Mouse (Mus musculus): ENCODE measurements around the gene Ankrd33b.

Gene Ankrd33b

DNA sequence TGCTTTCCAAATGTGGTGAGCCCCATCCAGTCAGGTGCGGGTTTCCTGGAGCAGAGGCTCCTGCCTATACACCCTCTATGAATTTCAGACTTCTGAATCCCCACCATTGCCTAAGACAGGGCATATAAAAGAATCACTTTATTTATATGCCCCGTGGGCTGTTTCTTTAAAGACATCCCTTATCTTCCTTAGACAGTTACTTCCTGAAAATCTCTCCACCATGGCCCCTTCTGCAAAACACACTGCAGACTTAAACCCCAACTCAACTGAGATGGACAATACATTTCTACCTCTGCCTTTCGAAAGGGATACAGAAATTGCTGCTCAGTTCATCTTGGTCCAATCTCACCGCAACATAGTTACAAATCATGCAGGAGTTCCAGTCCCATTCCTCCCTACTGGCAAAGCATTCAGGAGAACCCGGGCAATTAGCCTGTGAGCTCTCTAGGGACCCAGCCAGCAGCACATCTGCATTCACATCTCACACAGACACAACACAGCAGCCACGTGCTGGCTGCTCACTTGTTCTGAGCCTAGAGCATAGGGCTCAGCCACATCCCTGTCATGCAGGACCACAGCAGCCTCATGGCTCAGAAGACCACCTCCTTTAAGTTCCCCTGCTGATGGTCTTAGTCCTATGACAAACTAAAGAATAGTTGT lies 68.1 kb downstream of the Ankrd33b start:
- no peak for DNase-seq

DNA sequence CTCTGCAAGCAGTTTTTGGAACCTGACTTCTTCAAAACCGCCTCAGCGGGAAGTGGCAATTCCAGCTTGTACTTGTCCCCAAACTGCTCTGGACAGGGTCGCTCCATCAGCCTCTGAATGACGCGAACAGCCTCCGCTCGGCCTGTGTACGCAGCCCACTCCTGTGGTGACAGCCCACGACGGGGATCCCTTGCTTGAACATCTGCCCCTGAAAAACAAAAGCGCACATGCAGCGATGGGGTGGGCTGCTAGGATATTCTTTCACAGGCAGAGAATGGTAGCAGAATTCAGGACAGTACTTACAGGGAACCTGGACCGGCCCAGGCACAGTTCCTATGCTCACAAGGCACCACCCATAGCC lies 69.8 kb downstream of the Ankrd33b start:
- no peak for DNase-seq

DNA sequence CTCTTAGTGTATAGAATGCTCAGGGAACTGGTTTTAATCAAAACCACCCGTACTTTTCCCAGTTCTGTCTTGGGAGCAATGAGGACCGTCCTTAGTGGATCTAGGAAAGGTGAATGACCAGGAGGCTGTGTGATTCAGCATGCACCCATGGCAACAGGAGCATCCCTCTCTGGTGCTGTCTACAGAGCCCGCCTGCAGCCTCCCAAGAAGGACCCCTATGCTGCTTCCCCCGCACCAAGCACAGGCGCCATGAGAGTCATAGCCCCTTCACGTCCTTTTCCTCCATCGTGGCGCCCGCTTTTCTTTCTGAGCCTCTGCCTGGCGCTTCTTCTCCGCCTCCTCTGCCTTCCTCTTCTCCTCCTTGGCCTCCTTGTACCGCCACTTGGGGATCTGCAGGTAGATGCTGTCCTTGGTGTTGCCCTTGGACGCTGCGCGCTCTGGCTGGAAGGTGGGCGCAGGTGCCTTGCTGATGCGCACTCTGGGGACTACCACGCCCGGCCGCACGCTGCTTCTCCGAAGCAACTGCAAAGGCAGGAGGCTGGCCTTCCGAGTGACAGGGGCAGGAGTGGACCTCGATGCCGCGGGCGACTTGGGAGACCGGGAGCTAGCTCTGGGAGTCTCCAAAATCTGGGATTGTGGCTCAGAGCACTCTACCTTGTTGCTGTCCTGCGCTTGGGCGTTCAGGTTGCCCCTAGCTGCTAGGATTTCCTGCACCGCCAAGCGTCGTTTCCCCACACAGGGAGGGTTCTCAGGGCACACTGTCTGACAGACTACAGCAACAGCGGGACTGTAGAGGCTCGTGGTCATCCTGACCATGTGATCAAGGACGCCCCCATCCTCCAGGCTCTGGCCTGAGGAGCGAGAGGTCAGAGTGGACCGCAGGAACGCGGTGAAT lies 70.4 kb downstream of the Ankrd33b start:
- DNase-seq, result no peak

DNA sequence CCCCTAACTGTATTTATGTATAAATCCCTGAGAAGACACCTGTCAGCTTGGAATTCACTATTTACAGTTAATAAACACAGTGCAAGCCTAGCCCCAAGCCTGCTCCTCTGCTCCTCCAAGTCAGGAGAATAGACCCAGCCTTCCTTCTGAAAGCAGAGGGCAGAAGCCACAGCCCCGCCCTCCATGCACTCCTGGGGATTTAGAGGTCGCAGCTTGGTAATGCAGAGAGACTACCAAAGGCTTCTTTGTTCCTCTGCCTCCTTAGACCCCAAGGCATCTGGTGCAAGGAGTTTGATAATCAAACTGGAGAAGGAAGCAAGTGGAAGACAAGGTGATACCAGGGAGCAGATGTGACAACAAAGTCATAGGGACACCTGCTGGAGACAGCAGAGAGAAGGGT lies 73.2 kb downstream of the Ankrd33b start:
- no peak for DNase-seq

GRCm38 (mm10) chr15:31292627-31293026 lies 74.9 kb downstream of the Ankrd33b start:
- DNase-seq, result no peak

GRCm38 (mm10) chr15:31285695-31286094 lies 81.8 kb downstream of the Ankrd33b start:
- no peak for DNase-seq

DNA sequence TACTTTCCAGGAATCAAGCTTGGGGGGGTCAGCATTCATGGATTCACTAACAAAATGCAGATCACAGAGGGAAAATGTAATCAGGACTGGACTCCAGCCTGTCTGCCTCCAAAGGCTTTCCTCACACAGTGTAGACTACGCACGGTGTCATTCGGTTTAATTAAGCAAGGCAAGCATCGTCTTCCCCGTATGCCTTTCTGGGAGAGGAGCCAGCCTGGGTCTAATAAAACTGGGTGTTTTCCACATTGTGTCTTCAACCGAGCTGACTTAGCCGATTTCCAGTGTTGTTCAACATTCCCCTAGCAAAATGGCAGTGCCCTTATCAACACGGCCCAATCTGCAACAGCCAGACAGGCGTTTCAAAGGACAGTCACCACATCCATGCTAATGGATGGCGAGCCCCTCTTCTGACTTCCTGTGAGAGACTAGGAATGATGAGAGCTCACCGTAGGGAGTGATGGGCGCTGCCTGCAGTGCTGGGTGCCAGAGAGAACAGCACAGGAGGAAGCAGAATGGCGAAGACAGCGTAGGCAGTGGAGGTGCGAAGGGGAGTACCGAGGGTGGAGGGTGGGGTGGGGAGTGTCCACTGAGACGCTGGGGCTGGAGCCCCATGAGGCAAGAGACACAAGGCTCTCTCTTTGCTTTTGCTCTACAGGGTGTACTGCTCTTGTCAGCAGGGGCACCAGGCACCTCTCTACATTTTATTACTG lies 82.4 kb downstream of the Ankrd33b start:
- DNase-seq, result peak; percentile 62

DNA sequence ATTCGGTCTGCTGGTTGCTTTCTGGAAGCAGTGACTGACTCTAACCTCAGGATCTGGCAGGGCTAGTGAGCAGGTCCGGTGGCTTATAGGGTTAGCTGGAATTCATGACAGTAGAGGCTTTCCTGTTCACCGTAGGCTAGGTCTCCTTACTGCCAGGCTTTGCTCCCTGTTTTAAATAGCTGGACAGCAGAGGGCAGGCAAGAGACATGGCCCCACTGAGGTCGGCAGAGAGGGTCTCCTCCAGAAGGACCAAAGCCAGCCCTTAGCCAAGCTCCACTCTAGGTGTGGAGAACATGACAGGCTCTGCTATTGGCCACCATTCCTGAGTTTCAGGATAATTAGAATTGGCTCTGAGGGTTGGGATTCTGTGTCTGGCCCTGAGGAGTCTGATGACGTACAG lies 83.4 kb downstream of the Ankrd33b start:
- no peak for DNase-seq

- no peak for DNase-seq
These were observed 85.2 kb downstream of the Ankrd33b start for GRCm38 (mm10) chr15:31282353-31282752.

- no peak for DNase-seq
These were observed 85.7 kb downstream of the Ankrd33b start for GRCm38 (mm10) chr15:31281830-31282229.

GRCm38 (mm10) chr15:31280683-31281082 lies 86.8 kb downstream of the Ankrd33b start:
- no peak for DNase-seq

GRCm38 (mm10) chr15:31280059-31280458 lies 87.5 kb downstream of the Ankrd33b start:
- DNase-seq, result no peak

GRCm38 (mm10) chr15:31279577-31280004 lies 87.9 kb downstream of the Ankrd33b start:
- no peak for DNase-seq

- no peak for DNase-seq
These were observed 88.4 kb downstream of the Ankrd33b start for GRCm38 (mm10) chr15:31279120-31279519.

GRCm38 (mm10) chr15:31278090-31278489 lies 89.4 kb downstream of the Ankrd33b start:
- no peak for DNase-seq

- DNase-seq, result no peak
These were observed 94.0 kb downstream of the Ankrd33b start for GRCm38 (mm10) chr15:31273509-31273908.

GRCm38 (mm10) chr15:31272695-31273094 lies 94.8 kb downstream of the Ankrd33b start:
- no peak for DNase-seq

DNA sequence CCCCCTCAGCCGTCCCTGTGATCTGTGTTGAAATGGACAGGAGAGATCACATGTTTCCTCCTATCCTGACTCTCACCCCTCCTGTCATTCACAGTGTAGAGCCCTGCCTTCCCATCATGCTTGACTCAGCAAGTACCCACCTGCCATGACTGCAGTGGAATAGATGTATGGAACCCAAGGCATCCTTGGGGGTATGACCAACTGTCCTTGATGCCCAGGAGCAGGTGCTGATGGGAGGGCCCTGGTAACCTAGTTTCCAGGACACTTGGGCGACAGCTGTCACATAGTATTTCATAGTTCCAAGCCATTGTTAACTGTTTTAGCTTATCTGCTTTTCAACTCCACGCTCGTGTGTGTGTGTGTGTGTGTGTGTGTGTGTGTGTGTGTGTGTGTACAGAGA lies 98.0 kb downstream of the Ankrd33b start:
- no peak for DNase-seq

DNA sequence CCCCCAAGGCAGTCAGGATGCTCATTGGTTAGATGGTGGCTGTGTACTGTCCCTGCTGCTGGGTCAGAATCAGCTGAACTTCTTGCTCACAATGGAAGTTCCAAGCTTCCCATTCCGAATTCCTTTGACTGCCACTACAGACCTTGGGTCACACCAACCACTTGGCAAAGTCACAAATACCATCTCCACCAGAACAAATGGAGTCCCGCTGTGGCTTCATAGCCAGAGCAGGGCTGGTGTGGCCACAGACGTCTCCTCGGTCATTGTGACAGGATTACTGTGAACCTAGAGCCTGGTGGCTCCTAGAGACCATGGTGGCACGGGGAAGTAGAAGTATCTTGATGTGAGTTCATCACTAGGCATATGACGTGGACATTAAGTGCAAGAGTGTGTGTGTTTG lies 99.4 kb downstream of the Ankrd33b start:
- DNase-seq, result no peak

GRCm38 (mm10) chr15:31265845-31266244 lies 101.7 kb downstream of the Ankrd33b start:
- no peak for DNase-seq

DNA sequence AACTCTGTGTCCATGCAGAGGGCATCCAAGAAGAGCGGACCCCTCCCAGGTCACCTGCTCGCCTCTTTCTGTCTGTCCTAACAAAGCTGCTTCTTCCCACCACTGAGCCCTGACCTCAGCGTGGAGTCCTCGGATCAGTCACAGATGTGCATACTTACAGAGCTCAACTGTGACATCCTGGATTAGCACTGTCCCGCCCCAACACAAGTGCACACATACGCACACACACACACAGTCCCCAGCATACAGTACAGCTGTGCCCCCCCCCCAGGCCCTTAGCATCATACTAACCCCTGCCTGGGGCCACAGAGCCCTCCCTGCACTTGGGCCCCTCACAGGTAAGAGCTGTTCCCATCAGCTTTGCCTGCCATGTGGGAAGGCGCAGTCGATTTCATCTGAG lies 102.1 kb downstream of the Ankrd33b start:
- no peak for DNase-seq

DNA sequence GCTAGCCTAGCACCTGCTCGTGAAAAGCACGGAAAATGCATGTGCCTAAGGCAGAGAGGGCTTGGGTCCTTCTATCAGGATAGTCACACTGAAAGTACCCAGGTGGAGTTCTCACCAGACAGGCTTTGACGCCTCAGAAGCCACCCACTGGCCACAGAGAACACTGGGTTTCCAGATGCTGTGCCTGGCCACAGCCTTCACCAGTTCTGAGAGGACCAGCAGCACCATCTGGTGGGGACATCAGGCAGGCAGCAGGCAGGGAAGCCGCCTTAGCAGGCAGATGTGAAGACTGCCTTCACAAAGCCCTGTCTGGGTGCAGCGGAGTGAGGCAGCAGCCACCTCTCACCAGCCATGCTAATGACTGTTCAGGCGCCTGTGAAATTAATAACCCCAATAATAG lies 102.7 kb downstream of the Ankrd33b start:
- DNase-seq, result peak; percentile 79

DNA sequence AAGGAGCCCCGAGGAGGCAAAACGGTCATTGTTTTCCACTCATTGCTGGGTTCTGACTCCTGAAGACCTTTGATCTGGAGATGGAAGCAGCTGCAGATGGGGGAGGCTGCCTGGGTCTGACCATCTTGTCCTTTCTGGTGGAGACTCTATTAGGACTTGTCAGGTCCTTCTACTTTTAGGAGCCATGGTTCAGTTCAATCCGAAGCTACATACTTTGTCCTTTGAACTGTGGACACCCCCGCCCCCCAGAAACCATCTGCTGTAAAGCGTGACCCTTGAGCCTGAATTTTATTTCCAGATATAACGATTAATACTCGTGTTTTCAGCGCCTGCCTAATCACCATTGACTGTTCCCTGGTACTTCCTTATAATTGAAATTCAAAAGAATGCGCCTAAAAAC lies 105.2 kb downstream of the Ankrd33b start:
- DNase-seq, result no peak

GRCm38 (mm10) chr15:31261094-31261493 lies 106.4 kb downstream of the Ankrd33b start:
- no peak for DNase-seq
